Mouse (Mus musculus): ENCODE measurements at regions not wholly inside any gene's neighbourhood (a gene's known extent, or its start where the extent isn't known, plus 50 kb on each side); places are given as distances from the start of the nearest gene placed in this dataset.

DNA sequence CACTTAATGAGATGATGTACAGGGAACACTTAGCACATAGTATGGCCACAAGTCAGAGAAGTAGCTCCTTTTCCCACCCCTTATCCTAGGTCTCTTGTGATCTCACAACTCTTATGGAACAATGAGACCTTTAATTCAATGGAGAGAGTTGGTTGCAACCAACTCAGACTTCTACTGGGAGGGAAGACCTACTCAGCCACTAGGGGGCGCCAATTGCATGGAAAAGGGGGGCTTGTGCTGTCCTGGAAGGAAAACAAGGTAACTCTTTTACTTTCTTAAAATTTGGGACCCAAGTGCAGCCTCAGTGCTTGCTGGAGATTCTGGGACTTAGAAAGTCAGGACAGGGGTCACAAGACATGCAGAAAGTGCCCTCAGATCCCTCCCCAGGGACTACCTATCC lies 60.7 kb upstream of the Kcnj15 start:
- no peaks in the 10 kb centered on the region for H3K27me3 ChIP-seq (replicated peaks)
- no peaks in the 10 kb centered on the region for H3K79me2 ChIP-seq (replicated peaks; ENCODE audit: control insufficient read depth, extremely low read depth, insufficient read depth, poor library complexity, severe bottlenecking)
- H3K36me3 ChIP-seq (replicated peaks in 1 of 2; ENCODE audit: control insufficient read depth in 1 of 2, insufficient read depth in 1 of 2, low read length in 1 of 2), result no peaks in the 10 kb centered on the region
- H3K4me2 ChIP-seq (ENCODE audit: insufficient read depth, low read depth, poor library complexity, severe bottlenecking), result peak overlapping the region; percentile 57
- dilution Hi-C loops (cut with MboI; ENCODE audit: extremely low pct_ligation_motif_present, extremely low pct_unique_long_range_greater_than_20kb, low sequenced_read_pairs), result no loop called here
- no peak overlapping the region; the same call in 1 of the 2 replicates for H3K9ac ChIP-seq (ENCODE audit: insufficient read depth, low read depth)
- TF ChIP-seq CTCF (conservative IDR thresholded peaks at IDR 0.05 in 1 of 2, IDR thresholded peaks at IDR 0.05 in 1 of 2; ENCODE audit: low read depth in 2 of 2, low read length in 2 of 2) (peak; percentile 88 to 97), NELFE (IDR thresholded peaks at IDR 0.05; ENCODE audit: low read depth, low read length) (no peak; the same call in 1 of the 2 replicates), MEF2A (IDR thresholded peaks at IDR 0.05; ENCODE audit: borderline replicate concordance, low read depth, low read length) (0 out of 2 replicates have a peak, but pooled peaks have one; percentile 44), SMC3 (IDR thresholded peaks at IDR 0.05; ENCODE audit: low read depth, low read length) (peak; percentile 98), POLR2AphosphoS2 (IDR thresholded peaks at IDR 0.05; ENCODE audit: low read depth, low read length) (no peak), ZC3H11A (IDR thresholded peaks at IDR 0.05; ENCODE audit: low read depth, low read length) (peak; percentile 91), ZKSCAN1 (IDR thresholded peaks at IDR 0.05; ENCODE audit: borderline replicate concordance, low read depth, low read length) (0 out of 2 replicates have a peak, but pooled peaks have one; percentile 5), EP300 (IDR thresholded peaks at IDR 0.05; ENCODE audit: low read length) (no peak), MAZ (IDR thresholded peaks at IDR 0.05; ENCODE audit: low read depth, low read length) (peak; percentile 63; the same call in 1 of the 2 replicates), MAX (IDR thresholded peaks at IDR 0.05; ENCODE audit: low read length) (no peak), RAD21 (IDR thresholded peaks at IDR 0.05; ENCODE audit: low read depth, low read length) (peak; percentile 99), MAFK (IDR thresholded peaks at IDR 0.05; ENCODE audit: insufficient replicate concordance, low read length) (no peak), USF2 (conservative IDR thresholded peaks at IDR 0.05; ENCODE audit: low read depth, low read length) (no peak), IRF4 (IDR thresholded peaks at IDR 0.05; ENCODE audit: low read depth, low read length) (peak; percentile 38; the same call in 1 of the 2 replicates), USF1 (IDR thresholded peaks at IDR 0.05; ENCODE audit: low read depth, low read length) (no peak)
- peak; percentile 79 for DNase-seq (ENCODE audit: extremely low read depth)
- no peaks in the 10 kb centered on the region for H3K9me3 ChIP-seq (replicated peaks; ENCODE audit: low read length)
- in situ Hi-C loops (cut with MboI; ENCODE audit: low pct_ligation_motif_present, low pct_unique_long_range_greater_than_20kb, low sequenced_read_pairs), result loop anchor here (25.0 kb wide), 1 partner anchor 391 kb away; the partner anchor contains the start of gene Erg
- no peak overlapping the region for H3K27ac ChIP-seq (ENCODE audit: insufficient read depth, low read depth)
- peaks cover 9 to 11% of the 10 kb centered on the region in 2 experiments; a peak in 3 of 4 replicates for H3K4me1 ChIP-seq (ENCODE audit: control insufficient read depth in 1 of 2, insufficient read depth in 2 of 2)
- no peak overlapping the region for H3K4me3 ChIP-seq (replicated peaks in 1 of 3; ENCODE audit: low read depth in 2 of 3, low read length in 2 of 3, poor library complexity in 1 of 3)

DNA sequence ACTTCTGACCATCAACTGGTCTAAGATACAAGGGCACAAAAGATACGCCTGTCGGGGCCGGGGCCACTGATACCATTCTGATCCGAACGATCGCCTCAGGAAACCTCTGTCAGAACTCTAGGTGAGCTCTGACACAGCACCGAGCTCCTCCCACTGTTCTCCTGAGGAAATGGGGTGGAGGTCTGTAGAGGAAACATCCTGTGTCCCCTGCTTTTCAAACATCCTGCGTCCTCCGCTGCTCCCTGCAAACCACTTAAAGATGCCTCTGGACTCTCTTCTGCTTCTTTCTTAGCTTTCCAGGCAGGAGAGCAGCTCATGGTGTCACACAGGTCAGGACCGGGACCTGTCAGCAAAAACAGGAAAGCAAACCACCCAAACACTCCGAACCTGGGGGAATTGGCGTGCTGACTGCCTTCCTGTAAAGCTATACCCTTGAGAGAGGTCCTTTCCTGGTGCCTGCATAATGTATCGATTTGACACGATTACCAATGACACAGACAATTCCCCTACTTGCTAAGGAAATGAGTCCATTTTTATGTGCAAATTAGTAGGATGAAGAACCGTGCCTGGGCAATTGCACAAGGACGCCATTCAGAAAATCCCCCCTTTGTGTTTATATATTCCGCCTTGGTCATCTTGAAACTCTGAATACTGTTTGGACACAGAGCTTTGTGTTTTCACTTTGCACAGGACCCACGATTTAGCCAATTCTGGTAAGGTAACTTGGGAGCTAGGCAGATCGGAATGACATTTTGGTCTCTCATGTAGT lies 58.4 kb upstream of the Kcnj15 start:
- no peak overlapping the region for H3K4me3 ChIP-seq (replicated peaks in 1 of 3; ENCODE audit: low read depth in 2 of 3, low read length in 2 of 3, poor library complexity in 1 of 3)
- dilution Hi-C loops (cut with MboI; ENCODE audit: extremely low pct_ligation_motif_present, extremely low pct_unique_long_range_greater_than_20kb, low sequenced_read_pairs) (no loop called here), in situ Hi-C loops (cut with MboI; ENCODE audit: low pct_ligation_motif_present, low pct_unique_long_range_greater_than_20kb, low sequenced_read_pairs) (loop anchor here (25.0 kb wide), 1 partner anchor 388 kb away; the partner anchor contains the start of gene Erg)
- H3K4me2 ChIP-seq (ENCODE audit: insufficient read depth, low read depth, poor library complexity, severe bottlenecking), result peak overlapping the region; percentile 27
- H3K79me2 ChIP-seq (replicated peaks; ENCODE audit: control insufficient read depth, extremely low read depth, insufficient read depth, poor library complexity, severe bottlenecking), result no peaks in the 10 kb centered on the region
- H3K9me3 ChIP-seq (replicated peaks; ENCODE audit: low read length), result no peaks in the 10 kb centered on the region
- peaks cover 20 to 22% of the 10 kb centered on the region in 2 experiments; a peak in 3 of 4 replicates for H3K4me1 ChIP-seq (ENCODE audit: control insufficient read depth in 1 of 2, insufficient read depth in 2 of 2)
- H3K27me3 ChIP-seq (replicated peaks), result no peaks in the 10 kb centered on the region
- DNase-seq (ENCODE audit: extremely low read depth), result no peak
- H3K27ac ChIP-seq (ENCODE audit: insufficient read depth, low read depth), result no peak overlapping the region
- no peaks in the 10 kb centered on the region for H3K36me3 ChIP-seq (replicated peaks in 1 of 2; ENCODE audit: control insufficient read depth in 1 of 2, insufficient read depth in 1 of 2, low read length in 1 of 2)
- H3K9ac ChIP-seq (ENCODE audit: insufficient read depth, low read depth), result no peak overlapping the region
- TF ChIP-seq SMC3 (IDR thresholded peaks at IDR 0.05; ENCODE audit: low read depth, low read length) (no peak), TBP (conservative IDR thresholded peaks at IDR 0.05; ENCODE audit: low read depth, low read length) (no peak), JUN (IDR thresholded peaks at IDR 0.05; ENCODE audit: insufficient read depth, low read depth, low read length) (no peak), E2F4 (IDR thresholded peaks at IDR 0.05; ENCODE audit: insufficient replicate concordance, low read depth, low read length) (no peak), USF2 (conservative IDR thresholded peaks at IDR 0.05; ENCODE audit: low read depth, low read length) (no peak), CHD1 (IDR thresholded peaks at IDR 0.05; ENCODE audit: low read depth, low read length) (no peak), MYC (IDR thresholded peaks at IDR 0.05; ENCODE audit: low read depth, low read length) (no peak), POLR2A (IDR thresholded peaks at IDR 0.05; ENCODE audit: low read depth, low read length) (no peak), NRF1 (IDR thresholded peaks at IDR 0.05; ENCODE audit: low read depth, low read length) (no peak), HCFC1 (IDR thresholded peaks at IDR 0.05; ENCODE audit: low read depth, low read length) (no peak), MAZ (IDR thresholded peaks at IDR 0.05; ENCODE audit: low read depth, low read length) (0 out of 2 replicates have a peak, but pooled peaks have one; percentile 22), UBTF (IDR thresholded peaks at IDR 0.05; ENCODE audit: low read depth, low read length) (no peak), EP300 (IDR thresholded peaks at IDR 0.05; ENCODE audit: low read length) (0 out of 2 replicates have a peak, but pooled peaks have one; percentile 26), MXI1 (IDR thresholded peaks at IDR 0.05; ENCODE audit: low read depth, low read length) (no peak), ETS1 (conservative IDR thresholded peaks at IDR 0.05; ENCODE audit: low read depth, low read length) (no peak; the same call in 1 of the 2 replicates), ZC3H11A (IDR thresholded peaks at IDR 0.05; ENCODE audit: low read depth, low read length) (no peak), CTCF (conservative IDR thresholded peaks at IDR 0.05 in 1 of 2, IDR thresholded peaks at IDR 0.05 in 1 of 2; ENCODE audit: low read depth in 2 of 2, low read length in 2 of 2) (no peak), ELF1 (IDR thresholded peaks at IDR 0.05; ENCODE audit: low read depth, low read length) (peak; percentile 38; the same call in 1 of the 2 replicates), POLR2AphosphoS2 (IDR thresholded peaks at IDR 0.05; ENCODE audit: low read depth, low read length) (no peak), GABPA (IDR thresholded peaks at IDR 0.05; ENCODE audit: insufficient replicate concordance, low read depth, low read length) (no peak), MEF2A (IDR thresholded peaks at IDR 0.05; ENCODE audit: borderline replicate concordance, low read depth, low read length) (peak; percentile 51), USF1 (IDR thresholded peaks at IDR 0.05; ENCODE audit: low read depth, low read length) (no peak)
